Mouse (Mus musculus): ENCODE measurements at regions not wholly inside any gene's neighbourhood (a gene's known extent, or its start where the extent isn't known, plus 50 kb on each side); places are given as distances from the start of the nearest gene placed in this dataset.
A peak's percentile ranks its signal among the peaks of the same experiment; 100 is the strongest.

GRCm38 (mm10) chrX:62832741-62833140, 364.9 kb downstream of the 4931400O07Rik start:
- peak; percentile 64 for DNase-seq (ENCODE audit: low read depth)

Data from brain, embryonic 14.5 days (tissue).